Mouse (Mus musculus) fibroblast of lung, adult 2 months (primary cell): Measurements from ENCODE around the gene Zfyve26.
"Not testable (repeated sequence)": the region's sequence is repeated elsewhere in the genome, so short reads cannot be mapped to it uniquely, and the experiment has no call there.

Source experiments
- DNase-seq: peaks from one replicate; pipeline ENCODE4 v3.0.0-alpha.2; 2011; ENCODE audit warnings: low read depth

Zfyve26 gene

DNA sequence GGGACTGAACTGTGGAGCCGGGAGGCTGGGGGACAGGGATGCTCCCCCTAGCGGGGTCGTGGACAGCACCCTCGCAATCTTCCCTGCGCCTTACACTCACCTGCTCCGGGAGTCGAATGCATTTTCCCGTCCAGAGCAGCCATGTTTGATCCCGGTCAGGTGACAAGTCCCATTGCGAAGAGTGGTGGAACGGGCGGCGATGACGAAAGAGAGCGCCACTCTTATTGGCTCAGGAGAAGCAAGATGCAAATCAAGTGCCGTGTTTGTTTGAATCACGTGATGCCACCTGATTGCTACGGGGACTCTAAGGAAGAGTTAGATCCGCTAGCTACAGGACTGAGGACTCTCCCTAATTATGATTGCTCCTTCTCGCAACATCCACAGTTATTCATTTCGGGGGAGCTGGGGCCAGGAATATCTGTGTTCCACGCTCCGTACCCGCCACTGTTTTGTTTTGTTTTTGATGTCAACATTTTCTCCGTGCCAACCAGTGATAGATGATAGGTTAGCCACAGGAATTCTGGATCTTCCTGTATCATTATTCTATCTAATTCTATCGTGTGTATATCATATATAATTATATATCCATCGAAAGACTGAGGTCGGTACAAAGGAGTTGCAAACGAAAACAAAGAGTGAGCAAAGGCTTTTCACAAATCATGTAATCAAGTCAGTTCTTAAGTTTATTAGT lies at the start of gene Zfyve26:
Gene Zfyve26 (minus strand): TSS at position 179 of the 691 bp plus-strand sequence.
- DNase-seq = peak; percentile 95

DNA sequence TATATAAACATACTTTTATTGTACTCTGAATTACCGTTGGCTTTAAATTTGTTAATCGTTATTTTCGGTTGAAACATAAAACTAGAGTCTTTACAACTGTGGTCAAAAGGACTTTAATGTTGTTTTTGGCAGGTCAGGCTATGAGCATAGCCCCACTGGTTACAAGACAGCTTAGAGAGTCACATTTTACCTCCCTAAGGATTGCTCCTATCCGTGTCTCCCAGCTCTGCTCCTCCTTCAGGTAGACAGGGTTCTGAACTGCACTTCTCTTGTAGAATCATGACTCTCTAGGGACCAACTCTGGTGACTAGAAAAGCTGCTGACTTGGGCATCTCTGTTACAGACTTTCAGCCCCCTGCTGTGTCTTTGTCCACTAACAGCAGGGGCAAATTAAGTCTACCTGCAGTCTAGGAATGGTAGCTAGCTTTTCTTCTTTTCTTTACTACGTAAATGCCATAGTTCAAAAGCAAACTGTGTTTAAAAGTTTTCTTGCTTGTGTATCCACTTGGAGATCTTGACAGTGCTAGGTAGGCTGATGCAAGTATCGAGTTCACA lies 45.3 kb upstream of the Zfyve26 start:
- DNase-seq = no peak

DNA sequence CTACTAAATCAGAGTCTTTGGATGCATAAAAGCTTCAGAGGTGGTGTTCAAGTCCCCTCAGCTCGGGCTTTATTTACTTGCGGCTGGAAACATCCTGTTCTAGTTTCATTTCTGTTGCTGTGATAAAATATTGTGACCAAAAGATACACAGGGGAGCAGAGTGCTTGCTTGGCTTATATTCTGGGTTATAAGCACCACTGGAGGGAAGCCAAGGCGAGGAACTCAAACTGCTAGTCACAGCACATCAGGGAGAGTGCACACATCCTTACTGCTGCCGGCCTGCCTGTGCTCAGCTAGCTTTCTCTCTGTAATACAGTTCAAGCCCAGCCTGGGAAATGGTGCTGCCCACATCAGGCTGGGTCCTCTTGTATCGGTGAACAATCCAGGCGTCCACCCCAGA lies 44.4 kb upstream of the Zfyve26 start:
- DNase-seq = no peak

DNA sequence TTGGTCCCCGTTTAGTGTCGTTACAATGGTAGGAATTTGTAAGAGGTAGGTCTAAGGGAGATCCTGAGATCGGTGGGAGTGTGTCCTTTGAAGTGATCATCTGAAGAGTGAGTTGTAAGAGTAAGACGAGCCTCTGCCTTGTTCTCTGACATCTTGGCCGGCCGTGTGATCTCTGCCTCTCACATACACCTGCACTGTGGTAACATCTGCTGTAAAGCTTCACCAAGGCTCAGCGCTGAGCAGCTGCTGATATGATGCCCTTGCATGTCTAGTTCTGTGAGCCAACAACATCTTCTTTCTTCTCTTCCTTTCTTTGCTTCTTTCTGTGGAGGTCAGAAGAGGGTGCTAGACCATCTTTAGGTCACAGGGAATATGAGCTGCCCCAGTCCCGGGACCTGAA lies 42.7 kb upstream of the Zfyve26 start:
- no peak for DNase-seq

DNA sequence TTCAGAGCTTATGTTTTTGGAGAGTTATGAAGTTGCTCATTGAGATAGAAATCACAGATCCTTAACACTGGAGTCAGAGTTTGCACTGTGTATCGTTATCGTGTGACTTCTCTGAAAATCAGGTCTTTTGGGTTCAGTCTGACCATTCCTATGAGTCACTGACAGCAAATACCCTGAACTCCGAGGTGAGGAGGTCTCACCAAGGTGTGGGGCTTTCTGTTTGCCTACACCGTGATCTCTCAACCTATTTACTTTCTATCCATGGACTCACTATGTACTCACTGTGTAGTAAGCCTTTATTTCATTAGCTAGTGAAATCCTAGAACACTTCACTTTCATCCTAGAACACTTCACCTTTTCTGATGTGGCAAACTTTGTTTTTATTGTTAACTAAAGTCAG lies 35.6 kb upstream of the Zfyve26 start:
- no peak for DNase-seq

DNA sequence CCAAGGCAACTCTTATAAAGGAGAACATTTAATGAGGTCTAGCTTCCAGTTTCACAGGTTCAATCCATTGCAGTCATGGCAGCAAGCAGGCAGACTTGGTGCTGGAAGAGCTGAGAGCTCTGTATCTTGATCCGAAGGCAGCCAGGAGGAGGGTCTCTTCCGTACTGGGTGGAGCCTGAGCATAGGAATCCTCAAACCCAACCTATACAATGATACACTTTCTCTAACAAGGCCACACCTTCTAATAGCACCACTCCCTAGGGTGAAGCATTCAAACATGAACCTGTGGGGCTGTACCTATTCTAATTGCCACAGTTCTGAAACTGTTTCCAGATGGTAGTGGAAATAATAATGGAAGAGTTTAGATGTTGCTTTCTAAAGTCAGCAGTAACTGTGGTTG lies 34.5 kb upstream of the Zfyve26 start:
- DNase-seq = no peak

DNA sequence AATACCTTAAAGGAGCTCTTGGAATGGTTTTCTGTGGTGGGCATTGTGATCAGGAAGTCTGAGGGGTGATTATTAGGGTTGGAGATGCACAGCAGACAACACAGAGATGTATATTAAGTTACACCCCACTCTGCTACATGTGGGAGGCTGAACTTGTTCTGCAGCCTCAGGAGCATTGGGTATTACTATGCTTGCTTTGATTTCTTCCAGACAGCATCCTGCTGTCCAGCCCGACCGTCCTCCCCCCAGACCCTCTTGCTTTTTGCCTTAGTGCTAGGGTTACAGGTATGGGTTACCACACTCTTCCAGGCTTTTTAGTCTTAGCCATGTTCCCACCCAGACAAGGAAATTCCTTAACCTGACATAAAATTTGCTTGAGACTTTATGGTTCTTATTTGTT lies 31.8 kb upstream of the Zfyve26 start:
- DNase-seq = no peak

DNA sequence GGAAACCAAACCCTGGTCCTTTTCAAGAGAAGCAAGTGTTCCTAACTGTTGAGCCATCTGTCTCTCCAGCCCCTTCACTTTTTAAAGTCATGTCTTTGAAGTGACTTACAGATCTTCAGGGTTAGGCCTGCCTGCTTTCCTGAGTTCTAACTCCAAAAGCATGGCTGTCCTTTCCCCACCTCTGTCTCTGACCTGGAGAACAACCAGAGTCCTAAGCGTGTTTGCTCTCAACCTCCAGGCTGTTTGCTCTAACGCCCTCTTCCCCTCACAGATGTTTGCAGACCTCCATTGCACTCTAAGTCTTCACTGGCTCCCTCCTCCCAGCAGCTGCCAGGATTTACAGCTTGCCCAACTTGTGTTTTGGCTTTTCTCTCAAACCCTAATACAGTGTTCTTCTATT lies 30.6 kb upstream of the Zfyve26 start:
- no peak for DNase-seq

DNA sequence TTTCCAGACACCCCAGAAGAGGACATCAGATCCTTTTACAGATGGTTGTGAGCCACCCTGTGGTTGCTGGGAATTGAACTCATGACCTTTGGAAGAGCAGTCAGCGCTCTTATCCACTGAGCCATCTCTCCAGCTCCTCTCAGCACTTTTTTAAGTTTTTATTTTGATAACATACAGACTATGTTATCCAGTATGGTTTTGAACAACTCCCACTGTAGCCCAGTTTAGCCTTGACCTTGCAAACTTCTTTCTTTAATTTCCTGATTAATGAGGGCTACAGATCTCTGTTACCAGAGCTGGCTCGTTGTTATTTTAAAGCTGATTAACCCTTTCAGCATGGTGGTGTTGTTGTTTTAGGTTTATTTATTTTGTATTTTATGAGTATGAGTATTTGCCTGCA lies 30.1 kb upstream of the Zfyve26 start:
- DNase-seq = no peak

DNA sequence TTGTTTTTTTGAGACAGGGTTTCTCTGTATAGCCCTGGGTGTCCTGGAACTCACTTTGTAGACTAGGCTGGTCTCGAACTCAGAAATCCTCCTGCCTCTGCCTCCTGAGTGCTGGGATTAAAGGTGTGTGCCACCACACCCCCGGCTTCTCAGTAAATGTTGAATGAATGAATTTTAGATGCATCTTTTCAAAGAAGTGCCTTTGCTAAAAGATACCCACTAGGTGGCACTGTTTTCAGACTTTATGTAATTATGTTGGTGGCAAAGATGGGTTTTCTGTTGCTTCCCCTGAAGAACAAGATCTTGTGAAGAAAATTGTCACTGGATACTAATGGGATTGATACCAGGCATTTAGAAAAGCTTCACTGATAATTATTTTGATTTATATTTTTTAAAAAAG lies 26.4 kb upstream of the Zfyve26 start:
- not testable (repeated sequence) for DNase-seq

DNA sequence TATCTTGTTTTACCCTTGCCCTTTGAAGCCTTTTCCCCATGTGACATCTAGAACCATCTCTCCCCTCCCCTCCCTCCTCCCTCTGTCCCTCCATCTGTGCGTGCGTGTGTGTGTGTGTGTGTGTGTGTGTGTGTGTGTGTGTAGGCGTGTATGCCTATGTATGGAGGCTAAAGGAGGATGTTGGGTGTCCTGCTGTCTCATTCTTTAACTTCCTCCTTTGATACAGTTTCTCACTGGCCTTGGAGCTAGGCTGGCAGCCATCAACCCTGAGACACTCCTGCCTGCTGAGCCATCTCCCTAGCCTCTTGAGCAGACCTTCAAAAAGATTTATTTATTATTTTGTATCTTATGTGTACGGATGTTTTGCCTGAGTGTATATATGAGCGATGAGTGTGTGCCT lies 24.8 kb upstream of the Zfyve26 start:
- no peak for DNase-seq

DNA sequence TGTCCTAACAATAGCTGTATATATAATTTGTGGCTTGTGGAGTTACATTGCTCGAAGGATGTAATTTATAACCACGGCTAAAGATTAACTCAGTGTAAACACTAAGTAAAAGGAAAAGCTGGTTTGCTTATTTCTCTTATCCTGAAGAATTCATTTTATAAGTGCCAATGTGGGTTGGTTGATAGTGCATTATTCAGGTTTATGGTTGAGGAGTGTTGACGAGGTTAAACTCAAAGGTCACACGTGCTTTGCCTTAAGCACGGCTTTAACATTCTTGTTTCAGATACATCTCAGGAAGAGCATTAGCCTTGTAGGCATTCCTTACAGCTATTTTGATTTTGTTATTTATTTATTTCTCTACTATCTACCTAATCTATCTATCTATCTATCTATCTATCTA lies 21.2 kb upstream of the Zfyve26 start:
- no peak for DNase-seq

DNA sequence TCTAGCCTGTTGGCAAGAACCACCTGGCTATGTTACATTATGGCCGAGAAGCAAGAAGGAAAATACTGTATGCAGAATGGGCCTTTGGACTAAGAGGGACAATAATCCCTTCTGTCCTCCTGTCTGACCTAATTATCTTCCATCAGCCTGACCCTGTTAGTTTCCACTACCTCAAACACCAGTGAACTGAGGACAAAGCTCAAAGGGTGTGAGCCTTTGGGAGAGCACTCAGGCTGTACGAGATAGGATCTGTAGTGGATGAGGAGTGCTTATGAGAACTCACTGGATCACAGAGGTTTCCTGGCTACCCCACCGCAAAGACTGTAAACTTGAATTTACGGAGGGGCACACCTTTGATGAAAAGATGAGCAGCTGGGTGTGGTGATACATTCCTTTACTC lies 17.6 kb upstream of the Zfyve26 start:
- no peak for DNase-seq

DNA sequence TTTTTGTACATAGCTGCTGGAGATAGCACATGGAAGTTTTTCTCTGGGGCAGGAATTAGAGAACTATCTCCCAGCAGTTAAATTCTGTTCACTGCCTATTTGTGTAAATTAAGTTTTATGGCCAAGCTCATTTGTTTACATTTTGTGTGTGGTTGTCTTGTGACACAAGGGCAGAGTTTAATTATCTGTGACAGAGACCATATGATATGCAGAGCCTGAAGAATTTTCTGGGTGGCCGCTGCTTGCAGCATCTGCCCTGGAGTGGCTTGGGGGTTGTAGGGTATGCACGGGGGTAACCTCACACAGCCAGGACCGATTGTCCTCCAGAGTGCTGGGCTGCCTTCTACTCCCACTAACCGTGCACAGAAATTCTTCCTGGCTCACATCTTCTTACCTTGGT lies 9.9 kb upstream of the Zfyve26 start:
- DNase-seq = no peak

DNA sequence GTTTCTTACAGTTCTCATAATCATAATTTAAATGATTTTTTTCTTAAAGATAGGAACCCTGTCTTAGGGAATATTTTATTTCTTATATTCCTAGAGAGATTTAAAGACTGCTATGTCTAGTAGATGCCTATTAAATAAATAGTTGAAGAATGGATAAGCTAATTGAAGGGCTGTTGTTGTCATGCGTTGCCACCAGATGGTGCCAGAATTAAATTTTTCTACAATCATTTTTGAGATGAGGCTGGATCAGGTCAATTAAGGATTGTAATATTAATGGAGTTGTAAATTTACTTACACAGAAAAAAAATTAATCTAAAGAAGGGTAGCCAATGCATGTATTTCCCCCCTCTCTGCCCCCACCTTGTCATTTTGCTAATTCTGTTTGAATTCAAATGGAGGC lies 9.0 kb upstream of the Zfyve26 start:
- DNase-seq = no peak

DNA sequence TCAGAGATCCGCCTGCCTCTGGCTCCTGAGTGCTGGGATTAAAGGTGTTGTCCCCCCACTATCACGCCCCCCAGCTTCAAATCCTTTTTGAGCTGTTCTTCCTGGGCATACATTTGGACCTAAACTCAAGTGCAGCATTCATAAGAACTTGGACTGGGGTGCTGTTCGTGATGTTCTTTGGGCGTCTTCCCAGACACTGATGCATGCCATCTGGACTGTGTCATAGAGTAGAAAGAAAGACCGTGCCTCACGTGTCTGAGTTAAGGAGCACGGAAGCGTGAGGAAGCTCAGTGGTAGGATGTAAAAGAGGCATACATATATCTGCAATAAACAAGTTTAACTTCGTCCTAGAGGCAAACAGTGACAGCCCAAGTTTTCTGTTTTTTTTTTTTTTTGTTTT lies 5.7 kb upstream of the Zfyve26 start:
- DNase-seq = peak; percentile 52

DNA sequence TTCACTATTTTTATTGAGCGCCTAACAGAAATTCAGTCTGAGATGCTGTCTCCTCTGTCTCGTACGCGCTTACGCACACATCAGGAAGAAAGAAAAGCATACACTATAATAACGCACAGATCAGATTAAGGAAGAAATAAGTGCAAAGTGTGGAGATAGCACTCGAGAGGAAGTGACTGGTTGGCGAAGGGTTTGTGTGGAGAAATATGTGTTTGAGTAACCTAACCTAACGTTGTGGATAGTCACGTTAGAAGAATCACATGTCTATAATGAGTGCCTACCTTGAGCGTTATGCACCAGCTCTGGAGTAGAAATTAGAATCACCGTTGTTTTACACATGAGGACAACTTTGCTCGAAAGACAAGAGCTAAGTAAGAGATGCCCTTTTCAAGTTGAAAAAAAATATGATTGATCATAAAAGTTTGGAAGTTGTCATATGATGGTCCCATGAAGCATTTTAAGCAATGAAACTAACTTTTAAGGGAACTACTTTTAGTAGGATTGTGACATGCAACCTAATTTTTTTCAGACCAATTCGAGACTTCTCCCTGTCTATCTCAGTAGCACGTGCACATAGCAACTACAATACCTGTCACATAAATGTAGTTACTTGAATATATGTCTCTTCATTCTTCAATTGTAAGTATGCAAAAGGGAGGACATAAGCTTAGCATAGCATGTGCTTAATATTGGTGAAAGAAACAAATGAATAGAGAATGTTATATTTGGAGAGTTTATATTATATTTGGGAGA lies 2.0 kb upstream of the Zfyve26 start:
- DNase-seq = no peak

DNA sequence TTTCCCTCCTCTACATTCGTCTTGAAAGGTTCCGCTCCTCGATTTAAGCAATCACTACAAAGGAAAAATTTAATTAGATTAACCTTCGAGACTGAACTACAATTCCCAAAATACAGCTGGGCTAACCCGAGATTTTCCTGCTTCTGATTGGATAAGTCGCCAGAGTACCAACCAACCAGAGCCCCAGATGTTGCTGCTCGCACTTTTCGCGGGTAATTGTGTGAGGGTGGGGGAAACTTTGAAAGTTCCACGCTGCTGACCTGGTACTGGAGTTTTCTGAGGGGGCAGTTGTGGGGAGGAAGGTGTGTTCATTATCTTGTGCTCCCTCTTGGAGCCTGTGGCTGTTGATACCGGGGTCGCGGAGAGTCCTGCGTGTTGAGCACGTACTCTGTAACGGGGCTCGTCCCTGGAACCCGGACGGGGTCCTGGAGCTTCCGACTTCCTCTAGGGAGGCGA lies 1.0 kb upstream of the Zfyve26 start, which contains the start of gene Rad51b:
Gene Rad51b (plus strand): TSS at position 162 of the 456 bp plus-strand sequence.
- peak; percentile 83 for DNase-seq

DNA sequence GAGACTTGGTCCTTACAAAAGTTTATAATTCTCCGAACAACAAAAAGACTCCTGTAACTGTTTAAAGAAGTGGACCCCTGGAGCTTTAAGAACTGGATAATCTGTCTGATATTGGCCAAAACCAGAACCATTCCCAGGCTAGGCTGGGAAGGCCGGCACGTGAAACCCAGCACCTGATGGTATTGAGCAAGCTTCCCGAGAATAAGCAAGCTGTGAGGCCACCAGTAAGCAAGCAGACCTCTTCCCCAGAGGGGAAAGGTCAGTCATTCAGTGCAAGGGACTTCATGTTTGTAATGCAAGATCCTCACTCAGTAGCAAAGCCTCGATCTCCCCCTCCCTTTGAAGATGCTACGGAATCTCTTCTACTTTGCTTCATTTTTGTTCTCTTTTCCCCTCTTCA lies 3.2 kb downstream of the Zfyve26 start:
- no peak for DNase-seq

DNA sequence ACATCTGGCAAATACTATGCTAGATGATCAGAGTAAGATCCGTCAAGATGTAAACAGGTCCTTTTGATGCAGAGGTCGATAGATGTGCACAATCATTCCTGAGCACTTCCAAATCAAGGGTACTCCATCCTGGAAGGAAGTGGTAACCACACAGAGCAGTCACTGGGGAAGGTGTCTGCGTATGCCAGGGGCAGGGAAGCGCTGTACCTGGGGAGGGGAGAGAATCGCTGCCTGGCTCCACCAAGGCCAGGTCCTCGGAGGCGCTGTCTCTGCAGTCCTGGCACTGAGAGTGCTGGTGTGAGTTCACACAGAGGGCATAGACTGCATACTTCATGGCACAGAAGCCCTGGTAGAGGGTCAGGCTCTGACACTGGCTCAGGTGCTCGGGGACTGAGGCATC lies 13.5 kb downstream of the Zfyve26 start:
- DNase-seq = no peak

DNA sequence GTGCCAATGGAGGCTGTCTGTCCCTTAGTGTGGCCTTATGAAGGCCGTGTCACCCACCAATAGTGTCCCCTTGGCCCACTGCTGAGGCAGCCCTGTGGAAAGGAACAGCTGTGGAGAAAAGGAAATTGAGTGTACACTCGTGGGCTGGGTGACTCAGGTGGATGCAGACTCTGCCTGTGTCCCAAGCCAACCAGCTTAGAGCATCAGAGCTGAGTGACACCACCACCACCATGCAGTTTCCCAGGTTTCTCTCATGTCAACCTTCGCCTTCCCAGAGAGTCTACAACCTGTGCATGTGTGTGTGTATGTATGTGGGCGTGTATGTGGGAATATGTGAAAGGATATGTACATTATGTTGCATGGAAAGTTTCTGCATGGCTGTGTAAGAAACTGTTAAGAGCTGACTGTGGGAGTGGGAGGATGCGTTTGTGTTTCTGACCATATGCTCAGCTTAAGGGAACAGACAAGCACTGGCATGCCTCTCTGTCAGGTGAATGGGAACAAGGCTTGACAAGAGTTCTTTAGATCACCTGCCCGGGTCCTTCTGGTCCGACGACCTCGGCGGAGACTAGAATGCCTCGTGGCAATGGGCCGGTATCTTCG lies 16.5 kb downstream of the Zfyve26 start:
- no peak for DNase-seq

DNA sequence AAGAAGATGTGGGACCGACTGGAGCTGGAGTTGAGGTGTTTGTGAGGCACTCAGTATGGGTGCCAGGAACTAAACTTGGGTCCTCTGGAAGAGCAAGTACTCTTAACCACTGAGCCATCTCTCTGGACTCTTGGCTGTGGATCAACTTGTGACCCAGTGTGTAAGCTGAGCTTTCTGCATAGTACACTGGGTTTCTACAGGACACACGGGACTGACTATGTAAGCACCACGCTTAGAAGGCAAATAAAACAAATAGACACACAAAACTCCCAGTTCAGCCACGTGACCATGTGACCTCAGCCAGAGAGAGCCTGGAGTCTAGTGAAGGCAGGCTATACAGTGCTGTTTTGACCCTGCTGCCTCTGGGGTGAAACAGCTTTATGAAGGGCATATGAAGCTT lies 23.5 kb downstream of the Zfyve26 start:
- no peak for DNase-seq

DNA sequence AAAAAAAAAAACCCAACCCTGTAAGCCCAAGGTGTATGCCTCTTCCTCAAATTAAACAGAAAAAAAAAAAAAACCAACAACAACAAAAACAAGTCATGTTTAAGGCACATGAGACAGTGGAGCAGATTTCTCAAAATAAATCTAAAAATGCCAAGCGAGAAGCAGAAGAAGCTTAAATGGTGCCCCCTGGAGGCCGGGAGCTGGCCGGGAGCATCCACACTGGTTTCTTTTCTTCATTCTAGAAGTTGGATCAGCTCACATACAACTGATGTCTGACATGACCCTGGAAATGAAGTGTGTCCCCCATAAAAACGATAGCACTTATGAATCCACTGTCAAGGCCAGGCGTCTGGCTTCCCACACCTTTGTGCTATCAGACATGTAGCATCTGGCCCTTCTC lies 35.1 kb downstream of the Zfyve26 start:
- peak; percentile 5 for DNase-seq
